Comparison of ENCODE assay signal across 25 mouse cellular contexts in genomic region chr4:48660144-48660543, GRCm38 (mm10). TPM values are rescaled to one million over a fixed set of nuclear protein-coding genes. Genes with fewer than 3 reads are reported as not detected.
DNase-seq lines count a peak whose midpoint lies in the region; ATAC-seq and TF ChIP-seq lines count a peak whose summit lies in the region.
"Had no signal": no experiment of that assay in that cellular context is flagged by ENCODE, and none has a peak within 500 bp of the region (broad histone marks: within the 10 kb centered on the region; RNA-seq: fewer than 3 reads in every experiment).

No protein-coding gene starts in this region.

- ATAC-seq in common myeloid progenitor, adult 5-6 weeks (replicated peaks; ENCODE audit: low read depth, poor library complexity, severe bottlenecking): 0 out of 2 replicates have a peak, but pooled peaks have one; percentile 22
- peak; percentile 69; the same call in 1 of the 2 replicates for ATAC-seq in megakaryocyte progenitor cell, adult 5-6 weeks (replicated peaks; ENCODE audit: poor library complexity)
- ATAC-seq: activated CD4-positive, CD25-positive, alpha-beta regulatory T cell, adult 4 months; CD4-positive, CD25-positive, alpha-beta regulatory T cell, adult 4 months; intestine, embryonic 15.5 days had no signal

- DNase-seq in heart, adult 11 months: peak; percentile 64
- DNase-seq in heart, adult 8-10 months (ENCODE audit: low spot score): no peak
- no peak for DNase-seq in lung, postnatal 10 days
- no peak for DNase-seq in retina, embryonic 14.5 days (ENCODE audit: low spot score)
- DNase-seq: adrenal gland, adult 8-10 months; adrenal gland, postnatal 25 days; cerebellum, adult 11-12 months; cerebellum, adult 8-10 months; cerebellum, postnatal 36 days; gastrocnemius, postnatal 10 days; gastrocnemius, postnatal 36 days; heart, adult 18-20 months; heart, postnatal 14 days; heart, postnatal 4 days; kidney, adult 11 months had no signal

- H3K27ac ChIP-seq in cortical plate, adult 2 months (ENCODE audit: insufficient read depth, low read length): peak overlapping the region; percentile 70; the same call in 1 of the 2 replicates
- H3K27ac ChIP-seq: heart, embryonic 10.5 days; heart, embryonic 13.5 days; hindbrain, embryonic 15.5 days; intestine, embryonic 15.5 days had no signal

- H3K4me3 ChIP-seq in cortical plate, adult 2 months (ENCODE audit: insufficient read depth, low read length): no peak overlapping the region
- H3K4me3 ChIP-seq: heart, embryonic 10.5 days; heart, embryonic 13.5 days; hindbrain, embryonic 15.5 days; intestine, embryonic 15.5 days had no signal

- no peak for TF ChIP-seq CTCF in cortical plate, adult 2 months (IDR thresholded peaks at IDR 0.05; ENCODE audit: extremely low read depth, insufficient read depth, low read length)

- no peak for TF ChIP-seq POLR2A in cortical plate, adult 2 months (IDR thresholded peaks at IDR 0.05; ENCODE audit: extremely low read depth, insufficient read depth, low read length)

- peaks cover 4% of the 10 kb centered on the region; the same call in 1 of the 2 replicates for H3K4me1 ChIP-seq in cortical plate, adult 2 months (ENCODE audit: control insufficient read depth, insufficient read depth, low read length)
- H3K4me1 ChIP-seq: heart, embryonic 10.5 days; hindbrain, embryonic 15.5 days had no signal

RNA-seq across cellular contexts. Expression of gene Cavin4, which starts 3.2 kb away (rescaled TPM):
- total RNA-seq in heart, adult 8-10 months (2022): 100 to 1,000 TPM; 111 to 133 (median 117) TPM
- not detected in 2 replicates for total RNA-seq in common myeloid progenitor, adult 5-6 weeks (2017)
- 0.83 and 0.90 TPM in 2 replicates for polyA plus RNA-seq in cortical plate, adult 2 months (2012; rRNA removed)
- total RNA-seq in megakaryocyte progenitor cell, adult 5-6 weeks (2015): not detected in 2 replicates
- total RNA-seq in megakaryocyte progenitor cell, adult 5-6 weeks (2017): 0.07 TPM in 1 of 2 replicates, not detected in the other
- total RNA-seq: MEL had no signal
- polyA plus RNA-seq: activated CD4-positive, CD25-positive, alpha-beta regulatory T cell, adult 4 months; CD4-positive, CD25-positive, alpha-beta regulatory T cell, adult 4 months had no signal

Comparison
In these comparisons a context has a peak if more than half of its experiments do, and no peak if none do; other contexts are left out.
1. RNA of gene Cavin4, which starts 3.2 kb away (total RNA-seq): 111 to 133 TPM in heart, adult 8-10 months; not detected in common myeloid progenitor, adult 5-6 weeks and 0.07 TPM in megakaryocyte progenitor cell, adult 5-6 weeks; every median in the first group is over 100 times any median in the second.